Mouse (Mus musculus) limb, embryonic 11.5 days (tissue): ENCODE data around the gene Lrrc4b. TPM values are rescaled to one million over a fixed set of nuclear protein-coding genes. Genes with fewer than 3 reads are reported as not detected.

Experiments
- ATAC-seq: fragments of 200-750 bp; cut with Nextera tagmentation; 2 replicates; pipeline ENCODE4 v1.8.0; 2017; ENCODE audit warnings: low read depth; ENCODE audit not compliant: insufficient number of reproducible peaks, low FRiP score, low TSS enrichment
- DNase-seq: peaks from one replicate; pipeline ENCODE4 v3.0.0-alpha.2; 2015; ENCODE audit warnings: low spot score
- H3K27ac ChIP-seq: fragments of 300-500 bp; sonication (generic); replicated peaks from 2 replicates; pipeline ENCODE4 v1.5.1; 2014; ENCODE audit warnings: low read depth, mild to moderate bottlenecking, low read length
- H3K27me3 ChIP-seq: fragments of 300-500 bp; sonication (generic); 2 replicates; pipeline ENCODE4 v1.6.1; 2014; ENCODE audit warnings: mild to moderate bottlenecking, low read length, mixed read lengths; ENCODE audit not compliant: control insufficient read depth, insufficient read depth
- H3K36me3 ChIP-seq: fragments of 300-500 bp; sonication (generic); 2 replicates; pipeline ENCODE4 v1.6.1; 2014; ENCODE audit warnings: mild to moderate bottlenecking, low read length, moderate library complexity, mixed read lengths; ENCODE audit not compliant: control insufficient read depth, insufficient read depth
- H3K4me1 ChIP-seq: fragments of 300-500 bp; sonication (generic); 2 replicates; pipeline ENCODE4 v1.6.1; 2014; ENCODE audit warnings: low read length, mixed read lengths; ENCODE audit not compliant: control insufficient read depth, insufficient read depth
- H3K4me2 ChIP-seq: fragments of 300-500 bp; sonication (generic); 2 replicates; pipeline ENCODE4 v1.6.1; 2014; ENCODE audit warnings: low read depth, mild to moderate bottlenecking, moderate library complexity; ENCODE audit not compliant: severe bottlenecking
- H3K4me3 ChIP-seq: fragments of 300-500 bp; sonication (generic); 2 replicates; pipeline ENCODE4 v1.5.1; 2014; ENCODE audit warnings: low read depth, low read length
- H3K9ac ChIP-seq: fragments of 300-500 bp; sonication (generic); 2 replicates; pipeline ENCODE4 v1.6.1; 2014; ENCODE audit warnings: mild to moderate bottlenecking, low read length
- H3K9me3 ChIP-seq: fragments of 300-500 bp; sonication (generic); 2 replicates; pipeline ENCODE4 v1.6.1; 2016; ENCODE audit warnings: low read length; ENCODE audit not compliant: control insufficient read depth
- WGBS: fragments of 180-500 bp; shearing (Covaris S2); extraction: QIAGEN DNeasy Blood & Tissue Kit; methylation state at CpG from one replicate; pipeline ENCODE4 v1.1.7; 2014; 5-methylcytosine and 5-hydroxymethylcytosine counted together
- polyA plus RNA-seq: library from polyadenylated mRNA; unstranded; fragments of >200 nt; fragmentation: Nextera tagmentation; extraction: Ambion mirVana; gene quantifications from 2 replicates; pipeline ENCODE4 v1.2.1, GENCODE M21; 2014

Gene Lrrc4b
- polyA plus RNA-seq, 1 experiment from 2014 or later = 0.60 TPM

DNA sequence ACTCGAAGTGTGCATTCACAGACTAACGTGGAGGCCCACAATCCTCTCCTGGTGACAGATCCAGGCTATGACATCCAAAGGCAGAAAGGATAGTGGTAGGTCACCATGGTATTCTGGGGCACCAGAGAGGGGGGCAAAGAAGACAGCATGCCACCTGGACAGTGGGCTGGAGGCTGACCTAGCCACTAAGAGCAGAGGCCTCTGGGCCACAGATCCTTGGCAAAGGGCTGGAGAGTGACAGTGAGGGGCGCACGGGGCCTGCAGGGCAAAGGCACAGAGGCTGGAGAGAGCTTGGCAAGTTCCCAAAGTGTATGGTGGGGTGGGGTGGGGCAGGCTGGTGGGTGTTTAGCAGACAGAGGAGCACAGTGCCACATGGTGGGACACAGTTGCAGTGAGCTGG is 61.5 kb downstream of the Lrrc4b start:
- peaks cover under 1% of the 10 kb centered on the region; the same call in 1 of the 2 replicates for H3K4me1 ChIP-seq
- DNase-seq (no peak), ATAC-seq (no peak)
- H3K4me3 ChIP-seq = no peak overlapping the region
- H3K36me3 ChIP-seq = peaks cover 7% of the 10 kb centered on the region; the same call in 1 of the 2 replicates
- no peaks in the 10 kb centered on the region for H3K27me3 ChIP-seq
- H3K9me3 ChIP-seq = no peaks in the 10 kb centered on the region
- H3K9ac ChIP-seq = no peak overlapping the region
- WGBS = 95% methylated on average over 4 of the region's 4 CpGs
- no peak overlapping the region for H3K4me2 ChIP-seq
- H3K27ac ChIP-seq = no peak overlapping the region

DNA sequence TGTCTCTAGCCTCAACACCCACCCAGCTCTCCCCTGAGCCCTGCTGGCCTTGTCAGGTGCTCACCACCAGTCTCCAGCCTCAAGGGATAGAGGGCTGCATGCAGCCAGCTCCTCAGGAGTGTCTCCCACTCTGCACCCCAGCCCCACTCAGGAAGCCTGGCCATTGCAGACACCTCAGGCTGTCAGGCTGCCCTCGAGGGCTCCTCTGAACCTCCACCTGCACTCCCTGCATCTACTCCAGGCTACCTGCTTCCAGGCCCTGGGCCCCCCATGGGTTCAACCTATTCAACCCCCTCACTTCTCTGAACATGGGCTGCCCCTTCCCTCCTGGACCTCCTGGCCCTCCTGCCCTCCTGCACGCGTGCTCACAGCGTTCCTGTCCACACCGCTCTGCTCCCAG is 62.6 kb downstream of the Lrrc4b start:
- DNase-seq (no peak), ATAC-seq (no peak)
- Histone ChIP-seq H3K4me2 (no peak overlapping the region), H3K9me3 (no peaks in the 10 kb centered on the region), H3K4me3 (no peak overlapping the region), H3K9ac (no peak overlapping the region), H3K27ac (no peak overlapping the region), H3K36me3 (peaks cover 7% of the 10 kb centered on the region; the same call in 1 of the 2 replicates), H3K27me3 (no peaks in the 10 kb centered on the region), H3K4me1 (peaks cover 2% of the 10 kb centered on the region; the same call in 1 of the 2 replicates)
- 93% methylated on average over 5 of the region's 5 CpGs for WGBS

DNA sequence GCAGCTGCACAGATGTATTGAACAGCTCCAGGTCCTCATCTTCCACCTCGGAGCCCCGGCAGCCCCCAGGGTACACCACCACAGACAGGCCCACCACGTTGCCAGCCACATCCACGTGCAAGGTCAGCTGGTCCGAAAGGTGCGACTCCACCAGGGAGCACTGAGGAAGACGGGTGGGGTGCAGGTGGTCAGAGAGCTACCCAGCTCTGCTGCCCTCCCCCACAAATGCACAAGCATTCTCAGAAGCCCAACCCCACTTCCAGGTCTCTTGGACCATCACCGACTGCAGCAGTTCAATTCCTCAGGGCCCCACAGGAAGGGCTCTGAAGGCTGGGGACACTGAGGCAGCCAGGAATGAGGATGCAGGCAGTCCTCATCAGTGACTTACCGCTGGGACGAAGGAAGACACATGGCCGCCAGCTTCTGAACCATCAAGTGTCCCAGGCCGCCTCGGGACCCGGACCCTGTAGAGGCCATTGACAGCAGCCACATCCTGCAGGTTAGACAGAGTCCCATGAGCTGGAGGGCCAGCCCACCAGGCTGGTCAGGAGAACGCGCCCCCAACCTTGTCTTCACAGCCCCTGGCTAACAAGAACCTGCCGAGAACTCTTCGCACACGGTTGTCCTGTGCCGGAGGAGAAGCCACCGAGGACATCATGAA is 63.5 kb downstream of the Lrrc4b start:
- ATAC-seq (no peak), DNase-seq (no peak)
- peaks cover 4% of the 10 kb centered on the region; the same call in 1 of the 2 replicates for H3K4me1 ChIP-seq
- H3K4me2 ChIP-seq = no peak overlapping the region
- H3K27me3 ChIP-seq = no peaks in the 10 kb centered on the region
- no peak overlapping the region; the same call in 1 of the 2 replicates for H3K9ac ChIP-seq
- no peak overlapping the region for H3K4me3 ChIP-seq
- H3K27ac ChIP-seq = no peak overlapping the region
- H3K9me3 ChIP-seq = no peaks in the 10 kb centered on the region
- H3K36me3 ChIP-seq = peaks cover 7% of the 10 kb centered on the region; the same call in 1 of the 2 replicates
- WGBS = 93% methylated on average over 21 of the region's 21 CpGs

DNA sequence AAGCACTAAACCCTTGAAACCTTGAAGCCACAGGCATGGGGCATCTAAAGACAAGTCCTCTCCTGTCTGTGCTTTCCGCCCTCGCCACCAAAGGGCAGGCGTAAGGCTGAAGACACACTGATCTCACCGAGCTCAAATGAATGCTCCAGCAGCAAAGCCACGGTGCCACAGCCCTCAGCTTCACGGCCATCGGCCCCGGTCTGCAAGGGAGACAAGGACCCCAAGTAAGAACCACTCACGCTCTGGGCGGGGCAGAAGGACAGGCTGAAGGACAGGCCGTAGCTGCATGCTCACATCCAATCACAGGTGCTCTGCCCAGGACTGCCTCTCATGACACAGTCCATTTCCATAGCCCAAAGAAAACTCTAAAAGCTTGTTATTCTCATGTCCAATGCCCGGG is 65.9 kb downstream of the Lrrc4b start:
- DNase-seq (no peak), ATAC-seq (no peak)
- peaks cover 5% of the 10 kb centered on the region; the same call in 1 of the 2 replicates for H3K4me1 ChIP-seq
- no peak overlapping the region for H3K27ac ChIP-seq
- H3K4me3 ChIP-seq = no peak overlapping the region
- WGBS = 92% methylated on average over 12 of the region's 12 CpGs
- H3K36me3 ChIP-seq = peaks cover 7% of the 10 kb centered on the region; the same call in 1 of the 2 replicates
- H3K9me3 ChIP-seq = no peaks in the 10 kb centered on the region
- no peak overlapping the region for H3K9ac ChIP-seq
- no peaks in the 10 kb centered on the region for H3K27me3 ChIP-seq
- H3K4me2 ChIP-seq = no peak overlapping the region

DNA sequence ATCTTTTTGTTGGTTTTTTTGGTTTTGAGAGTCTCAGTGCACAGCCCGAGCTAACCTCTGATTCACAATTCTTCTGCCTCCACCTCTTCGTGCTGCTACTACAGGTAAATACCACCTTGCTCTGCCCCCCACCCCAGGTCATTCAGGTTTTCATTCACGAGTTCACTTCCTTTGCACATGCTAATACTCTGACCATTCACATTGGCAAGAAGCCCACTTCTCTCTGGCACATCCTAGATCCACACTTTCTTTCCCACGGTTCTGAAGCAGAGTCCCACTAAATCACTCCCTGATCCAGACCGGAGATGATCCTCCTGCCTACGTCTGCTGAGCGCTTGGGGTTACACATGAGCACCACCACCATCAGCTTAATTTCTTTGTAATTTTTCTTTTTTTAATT is 66.3 kb downstream of the Lrrc4b start:
- 91% methylated on average over 7 of the region's 7 CpGs for WGBS
- Histone ChIP-seq H3K4me2 (peak overlapping the region; percentile 78; the same call in 1 of the 2 replicates), H3K4me1 (peaks cover 5% of the 10 kb centered on the region; the same call in 1 of the 2 replicates), H3K27me3 (no peaks in the 10 kb centered on the region), H3K9me3 (no peaks in the 10 kb centered on the region), H3K9ac (no peak overlapping the region), H3K4me3 (no peak overlapping the region), H3K36me3 (peaks cover 7% of the 10 kb centered on the region; the same call in 1 of the 2 replicates), H3K27ac (no peak overlapping the region)
- DNase-seq (no peak), ATAC-seq (no peak)

DNA sequence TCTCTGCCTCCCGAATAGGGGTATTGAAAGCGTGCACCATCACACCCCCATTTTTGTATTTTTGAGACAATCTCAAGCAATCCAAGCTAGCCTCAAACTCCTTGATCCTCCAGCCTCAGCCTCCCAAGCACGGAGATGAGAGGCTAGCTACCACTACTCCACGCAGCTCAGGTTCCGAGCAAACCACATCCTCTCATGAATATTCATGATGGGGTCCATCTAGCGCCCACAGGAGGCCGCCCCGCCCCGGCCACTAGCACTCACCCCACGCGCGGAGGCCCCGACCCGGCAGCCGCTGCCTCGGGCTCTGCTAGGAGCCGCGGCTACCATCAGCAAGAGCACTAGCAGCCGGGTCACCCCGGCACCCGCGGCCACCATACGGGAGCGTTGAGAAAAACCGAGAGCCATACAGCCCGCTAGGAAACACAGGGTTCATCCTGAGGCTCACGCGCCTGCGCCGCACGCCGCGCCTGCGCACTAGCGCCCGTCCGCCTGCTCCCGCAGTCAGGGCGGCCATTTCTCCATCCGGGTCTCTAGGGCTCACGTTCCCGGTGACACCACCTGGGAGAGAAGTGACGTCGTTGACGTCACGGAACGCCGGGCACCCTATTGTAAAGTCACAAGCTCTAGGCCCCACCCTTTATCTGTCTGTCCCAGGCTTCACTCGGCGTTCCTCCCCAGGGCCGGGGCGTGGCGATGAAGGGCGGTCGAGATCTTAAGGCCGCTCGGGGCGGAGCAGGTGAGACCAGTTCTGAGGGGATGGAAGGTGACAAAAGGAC is 67.4 kb downstream of the Lrrc4b start, which contains the start of the genes Emc10 and Fam71e1:
Gene Emc10, minus strand, starts transcription at position 538 of the 779 bp plus-strand sequence.
Gene Fam71e1, plus strand, starts transcription at position 590 of the 779 bp plus-strand sequence.
- peak within 1 kb of the TSS; percentile 55 for H3K4me3 ChIP-seq
- ATAC-seq = peak; percentile 94
- H3K36me3 ChIP-seq = peaks cover 5% of the 10 kb centered on the region; the same call in 1 of the 2 replicates
- peak within 1 kb of the TSS; percentile 81 for H3K27ac ChIP-seq
- H3K9ac ChIP-seq = peak within 1 kb of the TSS; percentile 82
- no peaks in the 10 kb centered on the region for H3K9me3 ChIP-seq
- peak within 1 kb of the TSS; percentile 78 for H3K4me2 ChIP-seq
- WGBS = under 1% methylated on average over 58 of the region's 58 CpGs
- H3K4me1 ChIP-seq = peaks cover 5% of the 10 kb centered on the region; the same call in 1 of the 2 replicates
- no peaks in the 10 kb centered on the region for H3K27me3 ChIP-seq
- peak; percentile 99 for DNase-seq

DNA sequence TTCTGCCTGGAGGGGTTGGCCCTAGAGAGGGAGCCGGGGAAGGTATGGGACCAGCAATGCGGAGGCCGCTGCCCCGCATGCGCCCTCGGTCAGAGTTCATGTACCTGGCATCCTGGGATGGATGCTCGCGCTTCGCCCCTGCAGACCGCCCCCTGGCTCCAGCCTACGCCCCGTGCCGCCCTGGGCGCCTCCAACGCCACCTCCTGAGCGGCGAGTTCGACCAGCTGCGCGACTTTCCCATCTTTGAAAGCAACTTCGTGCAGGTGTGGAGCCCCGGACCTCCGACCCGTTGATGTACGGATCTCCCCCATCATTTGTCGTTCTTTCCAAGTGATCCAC is 67.9 kb downstream of the Lrrc4b start:
- H3K4me2 ChIP-seq = peak overlapping the region; percentile 78
- H3K9ac ChIP-seq = peak overlapping the region; percentile 82
- H3K36me3 ChIP-seq = peaks cover 5% of the 10 kb centered on the region; the same call in 1 of the 2 replicates
- under 1% methylated on average over 25 of the region's 26 CpGs for WGBS
- ATAC-seq (no peak), DNase-seq (no peak)
- H3K4me1 ChIP-seq = peaks cover 5% of the 10 kb centered on the region; the same call in 1 of the 2 replicates
- H3K27me3 ChIP-seq = no peaks in the 10 kb centered on the region
- H3K9me3 ChIP-seq = no peaks in the 10 kb centered on the region
- peak overlapping the region; percentile 55 for H3K4me3 ChIP-seq
- peak overlapping the region; percentile 66; the same call in 1 of the 2 replicates for H3K27ac ChIP-seq

DNA sequence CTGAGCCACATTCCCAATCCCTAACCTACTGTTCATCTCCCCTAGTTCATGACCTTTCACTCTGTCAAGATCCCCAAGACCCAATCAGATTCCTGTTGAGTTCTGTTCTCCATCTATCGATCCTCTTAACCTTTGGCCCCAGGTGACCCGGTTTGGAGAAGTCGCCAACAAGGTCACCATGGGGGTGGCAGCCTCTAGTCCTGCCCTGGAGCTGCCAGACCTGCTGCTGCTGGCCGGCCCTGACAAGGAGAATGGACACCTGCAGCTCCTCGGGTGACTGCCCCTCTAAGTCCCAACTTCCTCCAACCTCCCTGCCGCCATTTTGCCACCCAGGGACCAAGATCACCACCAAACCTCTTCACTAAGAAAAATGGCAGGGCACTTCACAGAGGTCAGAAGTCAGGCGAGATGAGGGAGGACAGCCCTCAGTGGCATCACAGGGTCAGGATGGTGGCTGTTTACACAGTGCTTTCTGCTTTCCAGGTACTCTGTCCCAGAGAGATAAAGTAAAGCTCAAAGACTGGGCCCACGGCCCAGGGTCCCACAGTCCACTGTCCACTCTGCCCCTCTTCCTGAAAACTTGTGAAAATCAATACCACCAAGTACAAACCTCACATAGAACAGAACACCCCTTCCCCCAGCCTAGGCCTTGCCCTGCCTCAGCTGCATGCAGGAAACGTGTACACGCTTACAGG is 68.7 kb downstream of the Lrrc4b start:
- H3K36me3 ChIP-seq = peaks cover 5% of the 10 kb centered on the region; the same call in 1 of the 2 replicates
- ATAC-seq (no peak), DNase-seq (no peak)
- peak overlapping the region; percentile 78 for H3K4me2 ChIP-seq
- no peaks in the 10 kb centered on the region for H3K27me3 ChIP-seq
- H3K4me1 ChIP-seq = peaks cover 5% of the 10 kb centered on the region; the same call in 1 of the 2 replicates
- no peaks in the 10 kb centered on the region for H3K9me3 ChIP-seq
- peak overlapping the region; percentile 55 for H3K4me3 ChIP-seq
- no peak overlapping the region for H3K9ac ChIP-seq
- 84% methylated on average over 10 of the region's 10 CpGs for WGBS
- no peak overlapping the region for H3K27ac ChIP-seq
